Mouse (Mus musculus): ENCODE results near the gene Aurka. TPM values are rescaled to one million over a fixed set of nuclear protein-coding genes. Genes with fewer than 3 reads are reported as not detected.

The Aurka gene
- 98.6 and 104 TPM in 2 replicates for total RNA-seq (2012; rRNA removed)

DNA sequence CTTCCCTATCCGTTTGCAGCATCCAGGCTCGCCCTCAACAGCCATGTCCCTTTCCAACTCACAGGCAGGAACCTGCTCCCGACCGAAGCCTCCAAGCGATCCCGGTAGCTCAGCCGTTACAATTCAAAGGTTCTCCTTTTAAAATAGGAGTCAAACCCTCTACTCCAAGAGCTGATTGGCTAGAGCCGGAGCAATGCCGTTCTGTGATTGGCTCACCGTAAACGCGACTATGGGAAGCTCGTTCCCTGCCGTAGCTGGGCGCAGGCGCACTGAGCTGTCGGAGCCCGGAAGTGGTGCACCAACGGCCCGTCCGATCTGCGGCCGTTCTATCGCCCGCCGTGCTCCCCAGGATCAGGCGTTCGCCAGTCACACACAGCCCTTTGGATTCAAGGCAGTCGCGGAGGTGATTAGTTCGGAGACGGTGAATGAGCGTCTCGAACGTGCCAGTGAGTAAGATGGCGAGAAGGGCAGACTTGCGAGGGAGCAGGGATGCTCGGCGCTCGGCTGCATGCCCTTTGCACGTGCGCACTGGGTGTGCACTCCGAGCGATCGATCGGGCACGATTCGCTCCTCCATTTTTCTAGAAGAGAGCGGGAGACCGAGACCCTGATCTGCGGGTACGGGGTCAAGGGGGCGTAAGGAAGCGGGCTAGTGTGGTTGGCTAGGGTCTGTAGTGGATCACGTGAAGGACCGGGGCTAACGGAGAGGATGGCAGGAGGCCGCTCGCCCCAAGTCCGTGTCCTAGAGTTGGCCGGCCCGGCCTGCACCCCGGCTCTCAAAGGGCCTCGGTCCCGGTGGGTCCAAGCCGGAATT, at the start of gene Aurka, which contains the start of gene Cstf1:
TSS of gene Aurka (minus strand) at position 125 of the 813 bp plus-strand sequence.
TSS of gene Cstf1 (plus strand) at position 271 of the 813 bp plus-strand sequence.
- in situ Hi-C loops (cut with MboI; ENCODE audit: low sequenced_read_pairs in 2 of 2, unreplicated experiment in 2 of 2) = no loop called here
- peak within 1 kb of the TSS; percentile 97 for H3K9ac ChIP-seq (ENCODE audit: insufficient read depth, low read depth, low read length, poor library complexity, severe bottlenecking)
- H3K9me3 ChIP-seq (ENCODE audit: control insufficient read depth, insufficient read depth, low read depth, low read length) = no peaks in the 10 kb centered on the region
- peak within 1 kb of the TSS; percentile 78 to 93 for H3K4me3 ChIP-seq (ENCODE audit: insufficient read depth in 1 of 2, low read depth in 1 of 2, low read length in 2 of 2, poor library complexity in 1 of 2, severe bottlenecking in 1 of 2)
- H3K4me1 ChIP-seq (ENCODE audit: control insufficient read depth in 2 of 2, insufficient read depth in 2 of 2, low read length in 2 of 2, poor library complexity in 1 of 2) = peaks cover 0 to 8% of the 10 kb centered on the region in 2 experiments; a peak in 1 of 4 replicates
- TF ChIP-seq MAFK (IDR thresholded peaks at IDR 0.05; ENCODE audit: insufficient read depth, low read depth, low read length) (no peak), HCFC1 (IDR thresholded peaks at IDR 0.05; ENCODE audit: borderline replicate concordance, insufficient read depth, low read length) (peak; percentile 89), CHD2 (IDR thresholded peaks at IDR 0.05; ENCODE audit: low read depth, low read length) (peak; percentile 74; the same call in 1 of the 2 replicates), ZNF384 (IDR thresholded peaks at IDR 0.05; ENCODE audit: low read depth, low read length) (no peak), ZC3H11A (IDR thresholded peaks at IDR 0.05; ENCODE audit: borderline replicate concordance, low read depth, low read length) (no peak)
- peak within 1 kb of the TSS; percentile 69 for H3K27ac ChIP-seq (ENCODE audit: insufficient read depth, low read depth, low read length, poor library complexity, severe bottlenecking)
- DNase-seq (ENCODE audit: low read depth, low spot score) = peak; percentile 87
- H3K36me3 ChIP-seq (ENCODE audit: control insufficient read depth, insufficient read depth, low read length, poor library complexity, severe bottlenecking) = peaks cover 42% of the 10 kb centered on the region

DNA sequence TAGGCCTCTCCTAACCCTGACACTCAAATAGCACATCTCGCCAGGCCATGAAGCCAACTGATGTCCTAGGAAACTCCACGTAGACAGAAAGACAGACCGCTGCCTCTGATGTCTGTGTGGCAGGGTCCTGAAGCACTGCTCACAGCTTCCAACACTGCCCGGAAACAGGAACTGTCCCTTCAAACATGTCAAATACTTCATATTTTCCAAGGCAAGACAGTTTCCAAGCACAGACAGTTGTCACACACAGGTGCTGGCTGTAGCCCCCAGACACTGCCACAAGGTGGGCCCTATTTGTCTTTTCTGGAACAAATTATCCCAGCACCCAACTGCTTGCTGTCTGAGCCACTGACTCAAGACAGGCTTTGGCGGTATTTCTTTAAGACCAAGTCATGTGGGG, 47.9 kb upstream of the Aurka start:
- TF ChIP-seq MAFK (IDR thresholded peaks at IDR 0.05; ENCODE audit: insufficient read depth, low read depth, low read length) (no peak), HCFC1 (IDR thresholded peaks at IDR 0.05; ENCODE audit: borderline replicate concordance, insufficient read depth, low read length) (no peak), ZC3H11A (IDR thresholded peaks at IDR 0.05; ENCODE audit: borderline replicate concordance, low read depth, low read length) (no peak), ZNF384 (IDR thresholded peaks at IDR 0.05; ENCODE audit: low read depth, low read length) (no peak), CHD2 (IDR thresholded peaks at IDR 0.05; ENCODE audit: low read depth, low read length) (no peak)
- H3K4me3 ChIP-seq (ENCODE audit: insufficient read depth in 1 of 2, low read depth in 1 of 2, low read length in 2 of 2, poor library complexity in 1 of 2, severe bottlenecking in 1 of 2) = no peak overlapping the region
- in situ Hi-C loops (cut with MboI; ENCODE audit: low sequenced_read_pairs in 2 of 2, unreplicated experiment in 2 of 2) = no loop called here
- H3K9me3 ChIP-seq (ENCODE audit: control insufficient read depth, insufficient read depth, low read depth, low read length) = no peaks in the 10 kb centered on the region
- H3K36me3 ChIP-seq (ENCODE audit: control insufficient read depth, insufficient read depth, low read length, poor library complexity, severe bottlenecking) = no peaks in the 10 kb centered on the region; the same call in 1 of the 2 replicates
- H3K9ac ChIP-seq (ENCODE audit: insufficient read depth, low read depth, low read length, poor library complexity, severe bottlenecking) = no peak overlapping the region
- H3K4me1 ChIP-seq (ENCODE audit: control insufficient read depth in 2 of 2, insufficient read depth in 2 of 2, low read length in 2 of 2, poor library complexity in 1 of 2) = peaks cover 0 to 3% of the 10 kb centered on the region in 2 experiments; a peak in 1 of 4 replicates
- no peak for DNase-seq (ENCODE audit: low read depth, low spot score)
- H3K27ac ChIP-seq (ENCODE audit: insufficient read depth, low read depth, low read length, poor library complexity, severe bottlenecking) = no peak overlapping the region

GRCm38 (mm10) chr2:172416876-172417275, 46.5 kb upstream of the Aurka start:
- DNase-seq (ENCODE audit: low read depth, low spot score) = no peak
- TF ChIP-seq CHD2 (IDR thresholded peaks at IDR 0.05; ENCODE audit: low read depth, low read length) = no peak
- TF ChIP-seq HCFC1 (IDR thresholded peaks at IDR 0.05; ENCODE audit: borderline replicate concordance, insufficient read depth, low read length) = no peak
- TF ChIP-seq ZNF384 (IDR thresholded peaks at IDR 0.05; ENCODE audit: low read depth, low read length) = no peak
- no peak for TF ChIP-seq MAFK (IDR thresholded peaks at IDR 0.05; ENCODE audit: insufficient read depth, low read depth, low read length)
- TF ChIP-seq ZC3H11A (IDR thresholded peaks at IDR 0.05; ENCODE audit: borderline replicate concordance, low read depth, low read length) = no peak
- H3K36me3 ChIP-seq (ENCODE audit: control insufficient read depth, insufficient read depth, low read length, poor library complexity, severe bottlenecking) = no peaks in the 10 kb centered on the region; the same call in 1 of the 2 replicates
- H3K9ac ChIP-seq (ENCODE audit: insufficient read depth, low read depth, low read length, poor library complexity, severe bottlenecking) = no peak overlapping the region
- in situ Hi-C loops (cut with MboI; ENCODE audit: low sequenced_read_pairs in 2 of 2, unreplicated experiment in 2 of 2) = no loop called here
- no peak overlapping the region for H3K4me3 ChIP-seq (ENCODE audit: insufficient read depth in 1 of 2, low read depth in 1 of 2, low read length in 2 of 2, poor library complexity in 1 of 2, severe bottlenecking in 1 of 2)
- H3K27ac ChIP-seq (ENCODE audit: insufficient read depth, low read depth, low read length, poor library complexity, severe bottlenecking) = no peak overlapping the region
- H3K9me3 ChIP-seq (ENCODE audit: control insufficient read depth, insufficient read depth, low read depth, low read length) = no peaks in the 10 kb centered on the region
- H3K4me1 ChIP-seq (ENCODE audit: control insufficient read depth in 2 of 2, insufficient read depth in 2 of 2, low read length in 2 of 2, poor library complexity in 1 of 2) = peaks cover 0 to 6% of the 10 kb centered on the region in 2 experiments; a peak in 1 of 4 replicates

DNA sequence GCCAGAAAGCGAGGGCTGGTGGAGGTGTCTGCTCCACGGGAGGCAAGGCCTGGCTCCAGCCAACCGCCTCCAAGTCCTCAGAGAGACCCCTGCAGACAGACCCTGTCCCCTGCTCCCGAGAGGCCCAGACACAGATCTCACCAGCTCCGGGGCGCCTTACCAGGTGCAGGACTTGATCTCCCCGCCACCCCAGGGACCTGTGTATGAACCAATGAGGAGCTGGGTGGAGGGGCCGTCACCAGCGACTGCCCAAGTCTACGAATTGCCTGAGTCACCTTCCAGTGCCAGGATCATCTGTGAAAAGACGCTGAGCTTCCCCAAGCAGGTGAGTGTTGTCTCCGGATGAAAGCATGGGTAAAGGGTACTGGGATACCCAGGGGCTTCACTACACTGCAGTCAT, 45.9 kb upstream of the Aurka start:
- no peak for TF ChIP-seq CHD2 (IDR thresholded peaks at IDR 0.05; ENCODE audit: low read depth, low read length)
- TF ChIP-seq ZNF384 (IDR thresholded peaks at IDR 0.05; ENCODE audit: low read depth, low read length) = no peak
- TF ChIP-seq HCFC1 (IDR thresholded peaks at IDR 0.05; ENCODE audit: borderline replicate concordance, insufficient read depth, low read length) = no peak
- no peak for TF ChIP-seq ZC3H11A (IDR thresholded peaks at IDR 0.05; ENCODE audit: borderline replicate concordance, low read depth, low read length)
- no peak for TF ChIP-seq MAFK (IDR thresholded peaks at IDR 0.05; ENCODE audit: insufficient read depth, low read depth, low read length)
- Histone ChIP-seq H3K36me3 (ENCODE audit: control insufficient read depth, insufficient read depth, low read length, poor library complexity, severe bottlenecking) (no peaks in the 10 kb centered on the region; the same call in 1 of the 2 replicates), H3K4me1 (ENCODE audit: control insufficient read depth in 2 of 2, insufficient read depth in 2 of 2, low read length in 2 of 2, poor library complexity in 1 of 2) (peaks cover 0 to 6% of the 10 kb centered on the region in 2 experiments; a peak in 1 of 4 replicates), H3K9ac (ENCODE audit: insufficient read depth, low read depth, low read length, poor library complexity, severe bottlenecking) (no peak overlapping the region), H3K27ac (ENCODE audit: insufficient read depth, low read depth, low read length, poor library complexity, severe bottlenecking) (no peak overlapping the region), H3K4me3 (ENCODE audit: insufficient read depth in 1 of 2, low read depth in 1 of 2, low read length in 2 of 2, poor library complexity in 1 of 2, severe bottlenecking in 1 of 2) (no peak overlapping the region), H3K9me3 (ENCODE audit: control insufficient read depth, insufficient read depth, low read depth, low read length) (no peaks in the 10 kb centered on the region)
- in situ Hi-C loops (cut with MboI; ENCODE audit: low sequenced_read_pairs in 2 of 2, unreplicated experiment in 2 of 2) = no loop called here
- DNase-seq (ENCODE audit: low read depth, low spot score) = no peak
